Mouse (Mus musculus): Measurements from ENCODE around the gene Adssl1. TPM values are rescaled to one million over a fixed set of nuclear protein-coding genes. Genes with fewer than 3 reads are reported as not detected.

Adssl1 gene
- polyA plus RNA-seq, 1 experiment from 2014 or later: 4.9 TPM

DNA sequence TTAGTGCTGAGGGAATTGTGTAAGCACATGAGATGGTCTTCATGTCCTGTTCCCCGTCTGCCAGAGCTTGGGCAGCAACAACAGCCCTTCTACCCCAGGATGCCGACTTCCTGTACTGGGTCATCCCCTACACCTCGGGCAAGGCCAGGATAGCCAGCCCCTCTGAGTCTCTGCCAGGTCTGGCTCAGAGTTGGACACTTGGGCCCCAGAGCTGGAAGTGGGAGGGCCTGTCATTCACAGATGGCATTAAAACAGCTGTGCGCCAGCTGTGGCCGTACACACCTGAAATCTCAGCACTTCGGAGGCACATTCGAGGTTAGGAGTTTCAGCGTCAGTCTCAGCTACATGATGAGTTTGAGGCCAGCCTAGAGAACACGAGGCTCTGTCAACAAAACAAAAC lies 23.4 kb upstream of the Adssl1 start:
- no peak for DNase-seq (ENCODE audit: extremely low spot score, low spot score)

GRCm38 (mm10) chr12:112596891-112597500 lies 22.8 kb upstream of the Adssl1 start:
- WGBS: 82% methylated on average over 14 of the region's 14 CpGs
- Histone ChIP-seq H3K36me3 (replicated peaks) (no peaks in the 10 kb centered on the region), H3K9me3 (no peaks in the 10 kb centered on the region), H3K27me3 (ENCODE audit: poor library complexity, severe bottlenecking) (no peaks in the 10 kb centered on the region), H3K4me3 (no peak overlapping the region), H3K4me1 (peaks cover 53% of the 10 kb centered on the region), H3K27ac (no peak overlapping the region)
- no peak for DNase-seq (ENCODE audit: extremely low spot score, low spot score)

More for the DNA sequence above, 23.4 kb upstream of the Adssl1 start:
- Histone ChIP-seq H3K27me3 (ENCODE audit: poor library complexity, severe bottlenecking) (no peaks in the 10 kb centered on the region; the same call in 1 of the 2 replicates), H3K4me3 (no peak overlapping the region), H3K9me3 (no peaks in the 10 kb centered on the region), H3K36me3 (replicated peaks) (no peaks in the 10 kb centered on the region), H3K27ac (no peak overlapping the region), H3K4me1 (peaks cover 52% of the 10 kb centered on the region)
- 77% methylated on average over 9 of the region's 9 CpGs for WGBS

DNA sequence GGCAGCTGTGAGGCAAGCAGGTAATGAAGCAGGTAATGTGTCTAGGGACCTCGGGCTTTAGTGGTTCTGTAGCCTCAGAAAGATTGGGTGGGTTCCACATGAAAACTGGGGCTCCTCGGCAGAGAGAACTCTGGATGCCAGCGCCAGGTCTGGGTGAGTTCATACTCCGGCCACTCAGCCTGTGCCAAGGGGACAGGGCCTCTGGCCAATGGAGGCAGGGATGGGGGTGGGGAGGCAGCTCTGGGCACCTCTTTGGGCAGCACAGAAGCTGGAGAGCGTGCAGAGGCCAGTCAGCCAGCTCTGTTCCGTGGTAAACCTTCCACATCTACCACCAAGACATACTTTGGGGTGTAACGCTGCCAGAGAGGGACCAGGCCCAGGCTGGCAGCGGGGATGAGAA lies 22.2 kb upstream of the Adssl1 start:
- Histone ChIP-seq H3K4me1 (peaks cover 47% of the 10 kb centered on the region), H3K27ac (no peak overlapping the region), H3K36me3 (replicated peaks) (no peaks in the 10 kb centered on the region), H3K9me3 (no peaks in the 10 kb centered on the region), H3K4me3 (no peak overlapping the region), H3K27me3 (ENCODE audit: poor library complexity, severe bottlenecking) (no peaks in the 10 kb centered on the region)
- WGBS: 89% methylated on average over 8 of the region's 8 CpGs
- no peak for DNase-seq (ENCODE audit: extremely low spot score, low spot score)

- Histone ChIP-seq H3K27me3 (ENCODE audit: poor library complexity, severe bottlenecking) (no peaks in the 10 kb centered on the region), H3K9me3 (no peaks in the 10 kb centered on the region), H3K4me3 (no peak overlapping the region), H3K4me1 (peaks cover 31% of the 10 kb centered on the region), H3K27ac (no peak overlapping the region), H3K36me3 (replicated peaks) (no peaks in the 10 kb centered on the region; the same call in 1 of the 2 replicates)
- 47% methylated on average over 4 of the region's 4 CpGs for WGBS
- DNase-seq (ENCODE audit: extremely low spot score, low spot score): no peak
Observed at GRCm38 (mm10) chr12:112599198-112599597, 20.6 kb upstream of the Adssl1 start.

DNA sequence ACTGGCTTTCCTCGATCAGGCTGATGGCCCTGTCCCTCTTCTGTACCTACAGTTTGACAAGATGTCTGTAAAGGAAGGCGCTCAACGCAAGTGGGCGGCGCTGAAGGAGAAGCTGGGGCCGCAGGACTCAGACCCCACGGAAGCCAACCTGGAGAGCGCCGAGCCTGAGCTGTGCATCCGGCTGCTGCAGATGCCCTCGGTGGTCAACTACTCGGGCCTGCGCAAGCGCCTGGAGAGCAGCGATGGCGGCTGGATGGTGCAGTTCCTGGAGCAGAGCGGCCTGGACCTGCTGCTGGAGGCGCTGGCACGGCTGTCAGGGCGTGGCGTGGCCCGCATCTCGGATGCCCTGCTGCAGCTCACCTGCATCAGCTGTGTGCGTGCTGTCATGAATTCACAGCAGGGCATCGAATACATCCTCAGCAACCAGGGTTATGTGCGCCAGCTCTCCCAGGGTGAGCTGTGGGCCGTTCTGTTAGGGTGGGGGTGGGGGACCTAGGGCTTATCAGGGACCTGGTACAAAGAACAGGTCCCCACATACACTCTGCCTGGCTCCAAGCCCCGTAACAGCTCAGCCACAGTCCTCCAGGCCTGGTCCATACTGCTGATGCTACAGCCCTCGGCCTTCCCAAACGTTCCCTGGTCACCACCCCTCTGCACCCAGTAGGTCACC lies 19.8 kb upstream of the Adssl1 start:
- Histone ChIP-seq H3K4me1 (peaks cover 25% of the 10 kb centered on the region), H3K27ac (0 out of 2 replicates have a peak overlapping the region, but pooled peaks have one; percentile 15), H3K9me3 (no peaks in the 10 kb centered on the region), H3K27me3 (ENCODE audit: poor library complexity, severe bottlenecking) (no peaks in the 10 kb centered on the region), H3K4me3 (no peak overlapping the region), H3K36me3 (replicated peaks) (no peaks in the 10 kb centered on the region; the same call in 1 of the 2 replicates)
- no peak for DNase-seq (ENCODE audit: extremely low spot score, low spot score)
- WGBS: 76% methylated on average over 30 of the region's 30 CpGs

- DNase-seq (ENCODE audit: extremely low spot score, low spot score): no peak
- peaks cover 23% of the 10 kb centered on the region for H3K4me1 ChIP-seq
- no peak overlapping the region for H3K27ac ChIP-seq
- no peaks in the 10 kb centered on the region for H3K9me3 ChIP-seq
- no peaks in the 10 kb centered on the region; the same call in 1 of the 2 replicates for H3K36me3 ChIP-seq (replicated peaks)
- H3K27me3 ChIP-seq (ENCODE audit: poor library complexity, severe bottlenecking): no peaks in the 10 kb centered on the region
- 84% methylated on average over 5 of the region's 5 CpGs for WGBS
- H3K4me3 ChIP-seq: no peak overlapping the region
Observed at GRCm38 (mm10) chr12:112604022-112604421, 15.8 kb upstream of the Adssl1 start.

DNA sequence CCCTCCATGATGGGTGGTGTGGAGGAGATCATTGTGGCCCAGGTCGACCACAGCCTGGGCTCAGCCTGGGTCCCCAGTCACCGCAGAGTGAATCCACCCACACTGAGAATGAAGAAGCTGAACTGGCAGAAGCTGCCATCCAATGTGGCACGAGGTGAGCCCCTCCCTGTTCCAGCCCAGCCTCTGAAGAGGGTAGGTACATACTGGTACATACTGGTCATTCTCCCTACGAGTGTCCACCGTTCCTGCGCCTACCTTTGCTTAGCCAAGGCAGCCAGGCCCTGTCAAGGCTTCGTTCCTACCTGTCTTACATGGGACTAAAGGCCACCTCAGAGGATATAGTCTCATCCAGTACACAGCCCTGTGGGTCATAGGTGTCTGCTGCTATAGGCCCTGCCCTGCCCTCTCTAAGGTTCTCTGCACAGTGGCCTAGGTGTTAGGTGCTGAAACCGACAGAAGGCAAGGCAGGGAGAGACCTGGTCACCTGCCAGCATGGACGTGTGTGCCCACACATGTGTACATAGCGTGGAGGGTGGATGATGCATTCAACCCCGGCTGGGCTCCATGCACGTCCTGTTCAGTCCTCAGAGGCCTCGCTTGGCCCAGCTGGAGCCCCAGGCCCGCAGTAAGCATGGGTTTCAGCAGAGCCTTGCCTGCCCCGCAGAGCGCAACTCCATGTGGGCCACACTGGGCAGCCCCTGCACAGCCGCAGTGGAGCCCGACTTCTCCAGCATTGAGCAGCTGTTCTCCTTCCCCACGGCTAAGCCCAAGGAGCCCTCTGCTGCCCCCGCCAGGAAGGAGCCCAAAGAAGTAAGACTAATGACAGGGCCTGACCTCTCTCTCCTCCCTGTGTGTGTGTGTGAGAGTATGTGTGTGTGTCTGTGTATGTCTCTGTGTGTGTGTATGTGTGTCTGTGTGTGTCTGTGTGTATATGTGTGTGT lies 14.9 kb upstream of the Adssl1 start:
- no peaks in the 10 kb centered on the region; the same call in 1 of the 2 replicates for H3K36me3 ChIP-seq (replicated peaks)
- peak overlapping the region; percentile 59 for H3K27ac ChIP-seq
- H3K4me3 ChIP-seq: no peak overlapping the region
- peaks cover 17% of the 10 kb centered on the region for H3K4me1 ChIP-seq
- WGBS: 69% methylated on average over 20 of the region's 20 CpGs
- H3K9me3 ChIP-seq: no peaks in the 10 kb centered on the region
- peak; percentile 62 for DNase-seq (ENCODE audit: extremely low spot score, low spot score)
- H3K27me3 ChIP-seq (ENCODE audit: poor library complexity, severe bottlenecking): no peaks in the 10 kb centered on the region

GRCm38 (mm10) chr12:112605766-112606165 lies 14.1 kb upstream of the Adssl1 start:
- peak; percentile 64 for DNase-seq (ENCODE audit: extremely low spot score, low spot score)
- H3K27me3 ChIP-seq (ENCODE audit: poor library complexity, severe bottlenecking): no peaks in the 10 kb centered on the region
- WGBS: 45% methylated on average over 6 of the region's 6 CpGs
- no peaks in the 10 kb centered on the region for H3K9me3 ChIP-seq
- no peak overlapping the region for H3K4me3 ChIP-seq
- H3K4me1 ChIP-seq: peaks cover 13% of the 10 kb centered on the region
- H3K27ac ChIP-seq: no peak overlapping the region
- peaks cover 2% of the 10 kb centered on the region; the same call in 1 of the 2 replicates for H3K36me3 ChIP-seq (replicated peaks)

- Histone ChIP-seq H3K4me1 (peaks cover 11% of the 10 kb centered on the region), H3K9me3 (no peaks in the 10 kb centered on the region), H3K27me3 (ENCODE audit: poor library complexity, severe bottlenecking) (no peaks in the 10 kb centered on the region), H3K27ac (no peak overlapping the region), H3K4me3 (no peak overlapping the region), H3K36me3 (replicated peaks) (peaks cover 2% of the 10 kb centered on the region; the same call in 1 of the 2 replicates)
- no peak for DNase-seq (ENCODE audit: extremely low spot score, low spot score)
- WGBS: 91% methylated on average over 6 of the region's 6 CpGs
Observed at GRCm38 (mm10) chr12:112606998-112607397, 12.8 kb upstream of the Adssl1 start.

- Histone ChIP-seq H3K27ac (no peak overlapping the region; the same call in 1 of the 2 replicates), H3K36me3 (replicated peaks) (peaks cover 2% of the 10 kb centered on the region; the same call in 1 of the 2 replicates), H3K4me1 (peaks cover 11% of the 10 kb centered on the region), H3K4me3 (no peak overlapping the region), H3K27me3 (ENCODE audit: poor library complexity, severe bottlenecking) (no peaks in the 10 kb centered on the region), H3K9me3 (no peaks in the 10 kb centered on the region)
- WGBS: 93% methylated on average over 10 of the region's 10 CpGs
- no peak for DNase-seq (ENCODE audit: extremely low spot score, low spot score)
Observed at GRCm38 (mm10) chr12:112609031-112609430, 10.8 kb upstream of the Adssl1 start.

- Histone ChIP-seq H3K27me3 (ENCODE audit: poor library complexity, severe bottlenecking) (peaks cover 36% of the 10 kb centered on the region), H3K4me3 (no peak overlapping the region), H3K4me1 (peaks cover 39% of the 10 kb centered on the region), H3K27ac (no peak overlapping the region), H3K36me3 (replicated peaks) (no peaks in the 10 kb centered on the region), H3K9me3 (no peaks in the 10 kb centered on the region)
- no peak for DNase-seq (ENCODE audit: extremely low spot score, low spot score)
- 70% methylated on average over 9 of the region's 9 CpGs for WGBS
Observed at GRCm38 (mm10) chr12:112616668-112617067, 3.2 kb upstream of the Adssl1 start.

DNA sequence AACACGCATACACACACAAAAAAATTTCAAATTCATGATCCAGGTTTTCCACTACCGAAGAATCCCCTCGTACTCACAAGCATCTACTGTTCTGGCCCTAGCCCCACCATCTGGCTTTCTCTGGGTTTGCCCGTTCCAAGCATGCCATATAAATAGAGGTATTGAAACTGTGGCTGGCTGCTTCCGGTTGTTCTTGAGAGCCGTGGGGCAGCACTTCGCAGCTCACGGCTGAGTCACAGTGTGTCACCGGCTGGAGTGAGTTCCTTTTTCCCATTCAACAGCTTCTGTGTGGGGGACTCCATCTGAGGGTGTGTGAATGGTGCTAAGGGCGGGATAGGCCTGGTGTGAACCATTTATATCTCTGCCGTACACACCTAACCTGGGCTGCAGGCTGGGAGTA lies 2.7 kb upstream of the Adssl1 start:
- H3K4me3 ChIP-seq: no peak overlapping the region
- WGBS: 91% methylated on average over 11 of the region's 11 CpGs
- DNase-seq (ENCODE audit: extremely low spot score, low spot score): no peak
- peaks cover 39% of the 10 kb centered on the region for H3K4me1 ChIP-seq
- no peaks in the 10 kb centered on the region for H3K36me3 ChIP-seq (replicated peaks)
- H3K27me3 ChIP-seq (ENCODE audit: poor library complexity, severe bottlenecking): peaks cover 41% of the 10 kb centered on the region
- H3K9me3 ChIP-seq: no peaks in the 10 kb centered on the region
- no peak overlapping the region for H3K27ac ChIP-seq
